Mouse (Mus musculus) brain, embryonic 18.5 days (tissue): ENCODE data around the gene March11.

Source experiments
- DNase-seq: peaks from one replicate; pipeline ENCODE4 v3.0.0-alpha.2; 2012; ENCODE audit warnings: low read depth, low spot score

March11 gene

DNA sequence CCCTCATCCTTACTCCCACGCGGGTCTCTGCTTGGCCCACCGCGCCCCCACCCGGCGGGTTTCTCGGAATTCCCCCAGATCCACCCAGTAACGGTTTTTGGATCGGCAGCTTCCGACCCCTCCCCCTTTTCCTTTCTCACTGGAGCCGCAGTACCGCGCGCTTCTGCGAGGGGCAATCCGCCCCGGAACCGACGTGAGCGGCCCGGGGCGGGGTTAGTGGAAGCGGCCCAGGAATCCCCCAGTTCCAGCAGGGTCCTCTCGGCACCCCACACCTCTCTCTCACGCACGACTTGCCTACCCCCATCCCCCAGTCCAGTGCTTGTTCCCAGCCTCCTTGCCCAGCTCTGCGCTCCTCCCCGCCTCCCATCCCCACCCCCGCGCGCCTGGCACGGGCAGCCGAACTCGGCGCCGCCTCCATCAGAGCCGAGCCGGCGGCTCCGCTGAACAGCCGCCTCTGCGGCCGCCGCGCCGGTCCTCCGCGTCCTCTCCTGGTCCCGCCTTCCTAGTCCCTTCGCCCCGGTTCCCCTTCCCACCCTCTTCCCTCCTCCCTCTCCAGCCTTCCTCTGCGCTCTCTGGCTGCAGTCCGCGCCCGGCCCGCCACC is at the start of gene March11:
March11 (plus strand) TSS at position 420 of the 602 bp plus-strand sequence.
- DNase-seq = peak; percentile 77

DNA sequence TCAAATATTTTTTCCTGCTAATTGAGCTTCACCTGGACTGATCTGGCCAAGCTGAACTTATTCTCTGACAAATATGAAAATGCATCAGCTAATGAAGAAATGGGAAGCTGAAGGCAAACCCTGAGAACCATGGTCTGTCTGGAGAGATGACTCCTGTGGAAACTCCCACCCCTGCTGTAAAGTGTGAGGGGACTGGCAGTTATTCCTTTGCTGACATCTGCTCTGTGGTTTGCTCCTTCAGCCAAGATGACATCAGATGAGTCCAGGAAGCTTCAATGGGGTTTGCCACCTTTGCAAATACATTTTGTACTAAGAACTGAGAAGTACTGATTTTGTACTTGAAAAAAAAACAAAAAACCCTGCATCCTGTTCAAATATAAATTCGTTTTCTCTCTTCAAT is 46.5 kb upstream of the March11 start:
- no peak for DNase-seq

DNA sequence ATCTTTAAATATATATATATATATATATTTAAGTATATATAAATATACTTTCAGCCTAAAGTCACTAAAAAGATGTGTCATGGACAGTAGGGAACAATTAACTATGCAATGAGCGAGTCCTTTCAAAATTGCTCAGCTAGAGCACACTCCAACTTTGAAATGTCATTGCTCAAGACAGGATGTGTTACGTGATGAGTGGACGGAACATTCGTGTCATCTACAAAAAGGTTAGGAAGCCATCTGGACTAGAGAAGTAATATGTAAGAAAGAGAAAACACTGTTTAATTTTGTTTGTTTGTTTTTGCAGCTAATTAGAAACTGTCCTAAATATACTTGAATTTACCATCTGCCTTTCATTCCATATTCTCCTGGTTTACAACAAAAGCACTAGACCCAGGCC is 39.3 kb upstream of the March11 start:
- no peak for DNase-seq

DNA sequence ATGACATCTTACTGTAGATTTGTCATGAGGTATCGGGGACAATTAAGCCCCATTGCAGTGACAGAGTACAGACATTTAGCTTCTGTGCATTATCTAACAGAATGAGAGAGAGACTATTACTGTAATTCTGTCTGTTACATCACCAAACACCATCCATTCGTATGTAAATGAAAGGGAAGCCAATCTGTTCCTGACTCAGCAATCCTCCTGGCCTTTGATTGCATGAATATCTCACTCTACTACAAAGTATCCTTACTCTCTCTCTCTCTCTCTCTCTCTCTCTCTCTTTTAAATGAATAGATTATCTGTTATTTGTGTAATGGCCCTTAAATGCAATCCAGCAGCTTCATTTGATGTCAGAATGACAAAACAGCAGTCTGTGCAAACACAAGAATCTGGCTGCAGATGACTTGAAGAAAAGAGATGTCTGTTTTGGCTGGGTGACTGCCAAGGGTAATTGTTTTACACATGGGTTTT is 32.8 kb upstream of the March11 start:
- peak; percentile 24 for DNase-seq

DNA sequence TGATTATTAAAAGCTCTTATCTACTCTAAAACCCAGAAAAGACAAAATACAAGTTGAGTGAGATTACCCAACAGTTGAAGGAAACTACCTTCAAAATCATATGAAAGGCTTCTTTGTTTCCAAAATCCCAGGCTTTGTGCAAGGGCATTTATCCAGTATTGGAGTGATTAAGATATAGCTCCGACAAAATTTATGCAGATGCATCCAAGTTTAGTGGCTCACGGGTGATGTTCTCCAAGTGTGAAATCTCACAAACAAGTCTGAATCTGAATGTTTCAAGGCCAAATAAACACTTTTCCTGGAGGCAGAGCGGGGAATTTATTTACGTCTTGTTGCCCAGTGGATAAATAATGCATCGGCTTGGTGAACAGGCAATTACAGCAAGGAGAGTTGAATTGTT is 32.2 kb upstream of the March11 start:
- DNase-seq = no peak

DNA sequence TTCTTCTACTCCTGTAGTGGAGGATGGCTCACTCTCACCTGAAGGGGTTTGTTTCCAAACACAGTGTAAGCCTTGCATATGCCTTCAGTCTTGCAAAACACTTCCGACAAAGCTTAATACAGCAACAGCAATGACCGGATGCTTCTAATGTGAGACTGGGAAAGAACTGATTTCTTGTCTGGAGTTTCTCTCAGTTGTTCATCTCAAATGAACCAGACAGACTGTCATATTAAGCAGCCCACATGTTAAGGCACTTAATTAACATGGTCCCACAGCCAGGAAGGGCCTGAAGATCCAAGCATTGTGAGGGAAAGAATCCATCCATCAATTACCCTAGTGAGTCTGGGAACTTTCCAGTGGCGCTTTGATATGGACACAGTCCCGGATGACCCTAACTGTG is 17.0 kb upstream of the March11 start:
- no peak for DNase-seq

DNA sequence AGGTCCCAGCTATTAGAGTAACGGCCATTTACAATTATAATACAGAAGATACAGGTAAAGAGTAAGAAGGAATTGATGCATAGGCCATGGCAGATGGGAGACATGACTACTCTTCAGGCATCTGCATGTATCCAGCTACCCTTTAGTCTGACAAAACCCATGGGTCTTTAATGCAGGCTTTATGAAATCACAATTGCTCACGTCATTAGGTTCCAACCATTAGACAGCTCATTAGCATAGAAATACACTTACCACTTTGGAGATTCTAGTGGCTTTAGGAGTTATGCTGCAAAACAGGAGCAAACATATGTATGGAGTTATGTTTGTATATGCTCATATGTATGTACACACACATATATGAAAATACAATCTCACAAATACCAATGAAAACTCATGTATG is 16.0 kb upstream of the March11 start:
- no peak for DNase-seq

DNA sequence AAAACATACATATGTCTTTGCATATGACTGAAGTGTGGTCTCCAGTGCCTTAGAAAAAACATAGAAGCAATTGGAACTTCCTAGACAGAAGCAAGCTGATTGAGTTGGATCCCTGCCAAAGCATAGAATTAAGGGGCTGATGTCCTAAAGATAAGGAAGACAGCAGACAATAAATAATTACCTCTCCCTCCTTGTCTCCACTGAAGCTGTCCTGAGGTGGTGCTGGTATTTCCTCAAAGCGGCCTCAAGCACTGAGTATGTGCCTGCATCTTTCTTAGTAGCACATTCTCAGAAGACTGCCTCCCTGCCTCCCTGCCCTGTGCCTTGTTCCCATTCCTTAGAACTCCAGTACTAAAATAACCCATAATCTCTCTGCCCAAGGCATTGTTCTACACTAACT is 15.6 kb upstream of the March11 start:
- no peak for DNase-seq

DNA sequence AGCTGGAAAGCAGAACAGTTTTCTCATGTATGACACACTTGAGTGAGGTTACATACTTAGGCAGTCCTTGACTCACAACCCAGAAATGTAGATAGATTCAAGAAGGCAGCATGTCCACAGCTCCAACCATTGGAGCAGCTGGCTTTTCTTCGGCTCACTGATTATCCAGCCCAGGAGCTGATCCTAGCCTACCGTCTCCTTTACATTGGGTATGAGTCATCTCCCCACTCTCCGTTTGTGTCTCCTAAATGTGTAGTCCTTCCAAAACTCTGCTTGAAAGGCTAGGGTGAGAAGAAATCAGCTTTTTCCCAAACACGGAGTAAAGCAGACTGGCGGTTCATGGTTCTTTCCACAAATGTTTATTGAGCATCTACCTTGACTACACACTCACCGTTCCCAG is 10.2 kb upstream of the March11 start:
- no peak for DNase-seq

DNA sequence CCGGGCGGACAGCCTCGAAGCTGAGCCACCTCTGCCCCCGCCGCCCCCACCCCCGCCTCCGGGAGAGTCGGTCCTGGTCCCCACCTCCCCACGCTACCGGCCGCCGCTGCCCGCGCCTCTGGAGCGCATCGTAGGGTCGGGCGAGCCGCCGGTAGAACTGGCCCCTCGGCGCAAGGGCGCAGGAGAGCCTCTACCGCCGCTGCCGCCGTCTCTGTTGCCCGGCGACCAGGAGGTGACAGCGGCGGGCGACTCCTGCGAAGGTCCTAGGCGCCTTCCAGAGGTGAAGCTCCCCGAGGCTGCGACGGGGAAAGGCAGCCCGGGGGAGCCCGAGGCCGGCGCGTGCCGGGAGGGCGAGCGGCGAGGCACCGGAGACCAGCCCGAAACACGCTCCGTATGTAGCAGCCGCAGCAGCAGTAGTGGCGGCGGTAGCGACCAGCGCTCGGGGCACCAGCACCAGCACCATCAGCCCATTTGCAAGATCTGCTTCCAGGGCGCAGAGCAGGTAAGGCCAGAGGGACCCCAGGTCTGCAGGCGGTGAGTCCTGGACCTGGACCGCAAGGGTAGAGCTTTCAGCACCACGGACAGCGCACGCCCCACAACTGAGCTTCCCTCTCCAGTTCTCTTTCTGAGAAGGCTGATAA is 563 bp downstream of the March11 start:
- DNase-seq = no peak

DNA sequence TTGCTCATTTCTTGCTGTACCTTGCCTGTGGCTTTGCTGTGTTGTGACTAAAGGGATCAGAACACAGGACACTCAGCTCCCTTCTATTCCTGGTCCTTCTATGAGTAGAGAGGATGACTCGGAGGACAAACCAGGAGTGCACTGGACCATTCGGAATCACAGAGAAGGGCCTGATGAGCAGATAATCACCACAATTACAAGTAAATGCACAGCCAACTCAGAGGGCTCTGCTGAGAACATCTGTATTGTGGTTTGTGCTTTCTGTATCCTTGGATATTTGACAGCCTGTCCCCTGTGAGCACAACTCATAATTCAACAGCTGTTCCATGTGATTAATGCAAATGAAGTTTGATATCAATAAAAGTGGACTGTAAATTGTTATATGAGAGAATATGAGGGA is 11.0 kb downstream of the March11 start:
- no peak for DNase-seq

DNA sequence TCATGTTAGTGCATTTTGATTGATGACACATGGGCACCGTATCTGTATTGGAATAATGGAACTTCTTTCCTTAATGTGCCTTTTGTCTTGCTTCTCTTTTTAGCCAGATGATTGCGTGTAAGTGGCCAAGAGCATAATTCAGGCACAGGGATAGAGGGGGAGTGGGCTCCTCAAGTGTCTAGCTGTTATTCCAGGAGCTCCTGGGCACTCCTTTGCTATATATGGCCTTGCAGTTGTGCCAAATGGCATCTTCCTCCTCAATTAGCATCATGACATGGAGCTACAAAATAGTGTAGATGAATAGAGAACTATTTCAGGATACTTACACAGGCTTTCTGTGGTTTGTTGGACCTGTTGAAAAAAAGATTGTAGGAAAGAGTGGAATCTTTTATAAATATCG is 11.6 kb downstream of the March11 start:
- no peak for DNase-seq

DNA sequence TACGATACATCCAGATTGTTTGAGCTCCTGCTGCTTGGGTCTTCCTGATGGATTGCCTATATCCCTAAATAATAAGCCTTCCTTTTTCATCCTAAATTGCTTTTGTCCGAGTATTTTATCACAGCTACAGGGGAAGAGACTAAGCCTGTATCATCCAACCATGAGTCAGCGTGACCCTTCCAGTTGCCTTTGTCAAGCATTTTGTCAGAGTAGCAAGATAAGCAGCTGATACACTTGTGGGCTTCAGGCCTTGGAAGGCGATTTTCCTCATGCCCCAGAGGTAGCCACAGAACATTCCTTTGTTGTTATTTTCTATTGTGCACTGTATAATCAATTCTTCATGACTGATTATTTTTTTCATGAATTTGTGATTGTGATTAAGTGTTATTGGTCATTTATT is 14.0 kb downstream of the March11 start:
- no peak for DNase-seq

DNA sequence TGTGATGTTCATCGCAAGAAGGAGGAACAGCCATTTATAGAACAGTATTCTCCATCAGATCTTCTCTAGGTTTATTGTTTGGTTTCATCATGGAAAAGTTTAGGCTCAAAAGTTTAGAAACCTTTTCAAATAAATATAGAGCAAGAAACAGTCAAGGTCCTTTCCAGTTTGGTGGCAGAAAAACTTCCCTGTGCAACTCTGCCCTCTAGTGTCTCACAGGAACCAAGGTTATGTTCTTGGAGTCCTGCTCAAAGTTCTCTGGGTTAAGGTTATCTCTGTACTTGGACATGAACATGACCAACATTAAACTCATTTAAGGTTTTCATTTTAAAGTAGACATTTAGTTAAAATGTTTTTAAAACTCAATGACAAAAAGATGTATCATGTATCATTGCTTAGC is 18.3 kb downstream of the March11 start:
- DNase-seq = no peak

DNA sequence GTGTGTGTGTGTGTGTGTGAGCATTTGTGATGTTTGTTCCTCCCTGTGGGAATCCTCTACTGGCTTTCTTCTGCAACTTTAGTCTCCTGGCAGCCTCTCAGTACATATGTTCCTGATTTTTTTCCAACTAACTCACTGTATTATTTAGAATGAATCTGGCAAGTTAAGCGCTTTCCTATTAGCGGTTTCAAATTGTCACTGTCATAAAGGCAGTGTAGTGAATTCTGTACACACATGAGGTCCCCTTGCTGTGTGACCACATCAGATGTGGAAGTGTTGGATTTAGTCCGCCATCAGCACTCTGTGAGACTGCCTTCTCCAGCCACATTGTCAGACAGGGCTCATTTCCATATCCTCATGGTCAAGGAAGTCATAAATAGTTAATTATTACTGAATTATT is 26.9 kb downstream of the March11 start:
- DNase-seq = peak; percentile 16

DNA sequence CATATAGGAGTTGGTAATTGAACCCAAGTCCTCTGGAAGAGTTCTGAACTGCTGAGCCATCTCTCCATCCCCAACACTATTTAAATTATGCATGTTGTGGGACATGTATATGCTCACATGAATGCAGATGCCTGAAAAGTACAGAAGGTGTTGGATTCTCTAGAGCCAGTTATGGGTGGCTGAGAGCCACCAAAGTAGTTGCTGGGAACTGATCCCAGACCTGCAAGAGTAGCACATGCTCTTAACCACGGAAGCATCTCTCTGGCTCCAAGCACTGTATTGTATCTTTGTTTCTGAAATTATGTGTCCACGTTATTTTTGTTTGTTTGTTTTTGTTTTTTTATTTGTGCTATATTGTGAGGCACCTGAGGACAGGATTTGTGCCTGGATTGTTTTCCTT is 28.9 kb downstream of the March11 start:
- DNase-seq = no peak

DNA sequence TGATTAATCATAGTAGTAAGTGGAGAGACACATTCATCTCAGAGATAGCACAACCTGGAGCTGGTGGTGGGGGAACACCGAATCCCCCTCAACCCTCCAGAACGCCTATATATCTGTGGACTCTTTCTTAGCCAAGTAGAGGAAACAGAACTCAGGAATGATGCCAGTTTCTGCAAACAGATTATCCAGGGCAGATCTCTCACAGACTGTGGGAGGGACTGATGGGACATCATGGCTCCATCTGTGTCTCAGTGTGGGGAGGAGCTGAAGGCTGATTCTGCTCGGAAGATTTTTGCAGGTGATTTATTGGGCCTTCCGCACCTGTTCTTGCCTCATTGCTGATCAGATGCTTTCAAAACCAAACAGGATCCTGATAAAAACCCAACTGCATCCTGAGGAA is 29.5 kb downstream of the March11 start:
- no peak for DNase-seq

DNA sequence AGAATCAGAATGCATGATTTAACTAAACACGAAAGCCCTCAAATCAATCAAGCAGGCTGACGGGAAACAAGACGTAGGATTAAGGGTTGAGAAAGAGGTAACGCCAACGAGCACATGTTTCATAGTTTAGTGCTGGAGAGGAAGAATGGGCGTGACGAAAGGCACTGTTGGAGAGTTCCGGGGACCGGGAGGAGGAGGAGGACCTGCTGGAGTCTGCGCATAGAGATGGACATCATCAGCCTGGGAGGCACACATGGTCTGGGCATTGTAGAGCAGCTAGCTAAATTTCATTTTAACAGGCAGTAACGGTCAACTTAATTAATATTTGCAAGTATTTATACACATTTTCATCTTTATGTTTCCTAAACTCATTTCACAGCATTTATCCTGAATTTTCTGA is 31.6 kb downstream of the March11 start:
- DNase-seq = no peak

DNA sequence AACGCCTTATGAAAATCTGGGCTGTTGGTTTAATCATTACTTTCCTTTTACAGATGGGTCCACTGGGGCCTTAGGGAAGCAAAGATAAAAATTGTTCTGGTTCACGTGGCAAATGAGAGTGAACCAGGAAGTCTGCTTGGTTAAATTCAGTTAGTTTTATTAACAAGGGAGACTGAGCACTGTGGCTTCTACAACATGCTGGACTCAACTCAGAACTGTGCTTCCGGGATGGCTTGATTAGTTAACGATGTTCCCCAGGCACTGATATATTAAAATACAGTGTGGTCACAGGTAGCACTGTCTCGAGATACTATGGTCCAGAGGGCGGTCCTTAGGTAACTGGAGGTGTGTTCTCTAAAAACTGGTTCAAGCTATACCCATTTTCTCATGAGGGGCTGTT is 32.1 kb downstream of the March11 start:
- no peak for DNase-seq

DNA sequence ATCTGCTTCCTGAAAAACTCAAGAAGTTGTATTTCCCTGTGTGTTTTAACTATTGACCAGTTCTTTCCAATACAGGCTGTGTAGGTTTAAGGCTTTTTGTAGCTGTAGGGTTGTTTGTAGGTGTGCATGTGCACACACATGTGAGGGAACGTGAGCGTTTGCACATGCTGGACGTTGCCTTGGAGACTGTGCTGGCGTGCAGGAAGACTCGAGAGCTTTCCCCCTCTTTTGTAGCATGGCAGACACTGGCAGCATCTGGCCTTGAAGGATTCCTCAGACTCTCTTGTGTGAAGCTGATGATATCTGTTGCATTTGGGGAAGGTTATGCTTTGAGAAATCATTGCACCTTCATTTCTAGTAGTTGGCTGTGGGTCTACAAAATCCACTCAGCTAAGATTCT is 35.5 kb downstream of the March11 start:
- no peak for DNase-seq

DNA sequence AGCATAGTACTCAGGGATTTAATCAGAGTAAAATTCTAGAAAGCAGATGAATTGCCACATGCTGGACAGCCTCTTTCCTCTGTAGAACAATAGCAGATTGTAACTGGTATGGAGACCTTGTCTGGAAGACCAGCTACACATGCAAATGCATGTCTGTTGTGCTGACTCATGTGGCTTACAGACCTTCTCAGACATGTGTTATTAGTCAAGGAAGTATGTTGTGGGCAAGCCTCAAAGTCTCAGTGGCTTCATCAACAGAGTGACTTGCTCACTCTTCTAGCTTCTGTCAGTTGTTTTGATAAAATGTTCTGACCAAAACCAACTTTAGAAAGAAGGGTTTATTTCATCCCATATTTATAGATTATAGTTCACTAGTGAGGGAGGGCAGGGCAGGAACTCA is 44.8 kb downstream of the March11 start:
- DNase-seq = no peak

DNA sequence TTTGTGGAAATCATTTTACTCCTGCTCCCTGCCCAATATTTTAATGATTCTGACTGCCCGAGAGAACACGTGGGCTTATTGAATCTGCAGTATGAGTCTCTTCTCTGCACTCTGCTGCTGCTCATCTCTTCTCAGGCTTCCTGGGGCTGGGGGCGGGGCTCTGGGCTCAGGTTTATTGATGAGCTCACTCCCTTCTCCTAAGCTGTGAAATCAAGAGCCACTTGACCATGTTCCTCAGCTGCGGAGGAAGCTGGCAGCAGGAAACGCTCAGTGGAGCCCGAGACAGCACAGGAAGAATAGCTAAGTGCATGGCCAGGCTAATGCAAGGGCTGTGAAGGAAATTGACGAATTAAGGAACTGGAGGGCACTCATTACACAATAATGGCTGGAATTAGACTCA is 56.5 kb downstream of the March11 start:
- DNase-seq = peak; percentile 8

DNA sequence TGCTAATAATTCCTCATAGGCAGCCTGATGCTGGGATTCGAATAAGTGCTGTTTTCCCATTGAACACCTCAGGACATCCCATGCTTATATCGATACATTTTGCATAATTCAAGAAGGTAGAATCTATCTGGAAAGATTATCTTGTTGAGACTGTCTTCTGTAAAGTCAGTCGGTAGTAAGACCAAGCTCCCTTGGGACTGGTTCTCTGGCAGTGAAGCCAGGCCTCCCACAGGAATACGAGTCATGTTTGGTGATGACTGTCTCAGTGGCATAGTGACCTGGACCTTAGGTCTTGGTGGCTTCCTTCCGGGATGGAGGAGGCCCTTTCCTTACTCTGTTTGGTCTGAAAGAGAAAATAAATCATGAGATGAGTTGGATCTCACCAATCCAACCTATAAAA is 57.7 kb downstream of the March11 start:
- no peak for DNase-seq

DNA sequence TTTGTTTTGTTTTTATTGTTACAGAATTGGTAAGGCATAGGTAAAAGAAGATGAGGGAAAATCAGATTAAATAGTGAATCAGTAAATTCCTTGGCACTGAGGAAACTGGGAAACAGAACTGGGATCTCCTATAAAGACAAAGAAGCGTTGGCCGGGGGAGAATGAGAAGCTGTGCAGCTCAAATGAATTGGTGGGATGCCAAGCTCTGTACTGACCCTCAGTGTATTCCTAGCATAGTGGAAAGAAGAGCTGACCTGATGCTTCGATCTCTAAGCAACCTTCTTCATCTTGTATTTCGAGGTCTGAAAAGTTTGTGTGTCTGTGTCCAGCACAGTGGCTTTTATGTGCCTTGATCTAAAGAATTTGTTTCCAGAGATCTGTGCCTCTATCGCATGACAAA is 64.9 kb downstream of the March11 start:
- DNase-seq = no peak
